Mouse (Mus musculus): ENCODE results near the gene Actg2.

DNA sequence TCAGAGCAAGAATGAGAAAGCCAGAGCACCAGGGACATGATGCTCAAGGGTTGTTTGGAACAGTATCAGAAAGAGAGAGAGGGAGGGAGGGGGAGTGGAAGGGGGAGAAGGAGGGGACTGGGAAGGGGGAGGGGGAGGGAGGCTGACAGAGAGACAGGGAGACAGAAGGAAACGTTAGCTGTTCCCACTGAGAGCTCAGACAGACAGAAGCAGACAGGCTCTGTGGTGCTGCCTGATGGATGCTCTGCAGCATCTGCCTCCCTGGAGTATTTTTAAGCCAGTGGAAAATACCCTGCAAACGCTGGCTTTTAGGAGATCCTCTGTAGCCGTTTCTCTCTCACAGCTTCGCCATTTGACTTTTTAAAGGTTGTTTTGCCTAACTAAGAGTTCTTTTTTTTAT, 4.0 kb upstream of the Actg2 start:
- no peak for TF ChIP-seq GATA1 (IDR thresholded peaks at IDR 0.05; ENCODE audit: low read length)
- no peak for TF ChIP-seq TAL1 (IDR thresholded peaks at IDR 0.05; ENCODE audit: low read length)
